Mouse (Mus musculus): Measurements from ENCODE around the gene Bmper. TPM values are rescaled to one million over a fixed set of nuclear protein-coding genes. Genes with fewer than 3 reads are reported as not detected.

Bmper gene
- polyA plus RNA-seq, 1 experiment from 2014 or later: 26.7 TPM

DNA sequence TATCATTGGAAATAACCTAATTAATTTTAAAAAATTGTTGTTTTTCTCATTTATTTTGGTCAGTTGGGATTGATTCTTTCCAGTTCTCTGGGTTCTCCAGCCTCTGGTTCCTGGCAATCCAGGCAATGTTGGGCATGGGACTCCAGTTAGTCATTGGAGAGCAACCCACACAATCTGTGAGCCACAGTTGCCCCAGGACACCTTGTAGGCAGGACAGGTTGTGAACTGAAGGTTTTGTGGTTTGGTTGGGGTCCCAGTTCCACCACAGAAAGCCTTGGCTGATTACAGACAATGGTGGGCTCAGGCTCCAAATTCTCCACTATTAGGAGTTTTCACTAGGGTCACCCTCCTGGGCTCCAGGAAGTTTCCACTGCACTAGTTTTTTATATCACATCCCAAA lies 117.7 kb downstream of the Bmper start:
- H3K27me3 ChIP-seq (ENCODE audit: control insufficient read depth, insufficient read depth, low read length): no peaks in the 10 kb centered on the region
- ATAC-seq (ENCODE audit: low FRiP score, low TSS enrichment): no peak
- H3K27ac ChIP-seq (ENCODE audit: low read depth, low read length): no peak overlapping the region
- H3K4me3 ChIP-seq (ENCODE audit: low read length): no peak overlapping the region
- H3K9ac ChIP-seq (ENCODE audit: low read depth, low read length): no peak overlapping the region
- no peaks in the 10 kb centered on the region for H3K36me3 ChIP-seq (ENCODE audit: control insufficient read depth, insufficient read depth, low read length)
- no peaks in the 10 kb centered on the region for H3K9me3 ChIP-seq (ENCODE audit: control insufficient read depth, low read length)
- H3K4me2 ChIP-seq (replicated peaks; ENCODE audit: low read depth, low read length): no peak overlapping the region
- 0 out of 2 replicates have a peak, but pooled peaks cover 2% of the 10 kb centered on the region for H3K4me1 ChIP-seq (ENCODE audit: control insufficient read depth, insufficient read depth, low read length)

- Histone ChIP-seq H3K4me2 (replicated peaks; ENCODE audit: low read depth, low read length) (no peak overlapping the region), H3K4me1 (ENCODE audit: control insufficient read depth, insufficient read depth, low read length) (0 out of 2 replicates have a peak, but pooled peaks cover 5% of the 10 kb centered on the region), H3K9me3 (ENCODE audit: control insufficient read depth, low read length) (no peaks in the 10 kb centered on the region), H3K27ac (ENCODE audit: low read depth, low read length) (no peak overlapping the region), H3K4me3 (ENCODE audit: low read length) (no peak overlapping the region), H3K36me3 (ENCODE audit: control insufficient read depth, insufficient read depth, low read length) (no peaks in the 10 kb centered on the region), H3K27me3 (ENCODE audit: control insufficient read depth, insufficient read depth, low read length) (no peaks in the 10 kb centered on the region), H3K9ac (ENCODE audit: low read depth, low read length) (no peak overlapping the region)
- no peak for ATAC-seq (ENCODE audit: low FRiP score, low TSS enrichment)
Measured at GRCm38 (mm10) chr9:23341246-23341645, 118.4 kb downstream of the Bmper start.

DNA sequence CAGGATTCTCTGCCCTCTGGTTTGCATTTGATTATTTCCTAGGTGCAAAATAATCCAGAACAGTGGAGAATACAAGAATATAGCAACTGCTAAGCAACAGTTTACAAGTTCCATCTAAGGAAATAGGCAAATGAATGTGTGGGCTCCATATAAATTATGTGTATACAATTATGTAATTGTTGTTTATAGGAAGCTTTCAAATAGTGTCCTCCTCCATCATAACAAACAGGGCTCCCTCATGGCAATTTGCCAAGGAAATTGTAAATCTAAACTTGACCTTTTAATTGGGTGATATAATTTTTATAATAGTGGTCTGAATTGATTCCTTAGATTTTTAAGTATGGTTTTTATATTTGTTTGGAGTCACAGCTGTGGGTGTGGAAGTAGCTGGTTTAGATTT lies 121.5 kb downstream of the Bmper start:
- ATAC-seq (ENCODE audit: low FRiP score, low TSS enrichment): no peak
- Histone ChIP-seq H3K4me2 (replicated peaks; ENCODE audit: low read depth, low read length) (no peak overlapping the region), H3K4me3 (ENCODE audit: low read length) (no peak overlapping the region), H3K36me3 (ENCODE audit: control insufficient read depth, insufficient read depth, low read length) (no peaks in the 10 kb centered on the region), H3K9ac (ENCODE audit: low read depth, low read length) (no peak overlapping the region), H3K4me1 (ENCODE audit: control insufficient read depth, insufficient read depth, low read length) (0 out of 2 replicates have a peak, but pooled peaks cover 5% of the 10 kb centered on the region), H3K27me3 (ENCODE audit: control insufficient read depth, insufficient read depth, low read length) (no peaks in the 10 kb centered on the region), H3K27ac (ENCODE audit: low read depth, low read length) (no peak overlapping the region), H3K9me3 (ENCODE audit: control insufficient read depth, low read length) (no peaks in the 10 kb centered on the region)

DNA sequence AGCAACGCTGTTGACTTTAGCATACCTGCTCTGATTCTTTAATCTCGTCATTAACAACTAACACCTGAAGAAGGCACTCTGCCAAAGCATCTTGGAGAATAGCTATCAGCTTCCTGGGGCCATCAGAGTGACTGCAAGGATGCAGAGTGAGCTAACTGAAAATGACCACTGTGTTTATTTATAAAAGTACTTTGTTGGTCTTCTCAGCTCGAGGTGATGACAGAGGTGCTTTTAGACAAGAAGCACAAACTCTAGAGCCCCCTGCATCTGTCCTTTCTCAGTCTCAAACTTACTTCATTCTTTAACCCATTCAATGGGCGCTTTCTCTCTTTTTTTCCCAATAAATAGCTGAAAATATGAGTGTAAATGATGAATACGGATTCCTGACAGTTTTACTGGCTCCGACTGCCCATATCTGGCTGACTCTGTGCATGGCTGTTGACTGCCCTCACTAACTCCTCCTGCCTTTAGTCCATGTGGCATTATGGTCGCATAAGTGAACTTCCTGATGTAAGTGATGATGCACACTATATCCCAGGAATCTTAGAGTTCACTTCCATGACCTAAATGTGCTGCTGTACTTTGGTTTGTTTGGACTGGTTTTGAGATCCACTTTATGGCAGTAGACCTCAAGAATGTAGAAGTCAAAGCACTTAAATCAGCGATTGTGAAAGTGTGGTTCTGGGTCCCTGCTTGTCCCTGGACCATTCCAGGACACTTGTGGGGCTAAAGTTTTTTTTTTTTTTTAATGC lies 122.4 kb downstream of the Bmper start:
- H3K27ac ChIP-seq (ENCODE audit: low read depth, low read length): no peak overlapping the region
- WGBS: 60% methylated on average over 8 of the region's 8 CpGs
- ATAC-seq (ENCODE audit: low FRiP score, low TSS enrichment): no peak
- H3K4me2 ChIP-seq (replicated peaks; ENCODE audit: low read depth, low read length): no peak overlapping the region
- no peak overlapping the region for H3K4me3 ChIP-seq (ENCODE audit: low read length)
- no peak overlapping the region for H3K9ac ChIP-seq (ENCODE audit: low read depth, low read length)
- H3K9me3 ChIP-seq (ENCODE audit: control insufficient read depth, low read length): no peaks in the 10 kb centered on the region
- no peaks in the 10 kb centered on the region for H3K36me3 ChIP-seq (ENCODE audit: control insufficient read depth, insufficient read depth, low read length)
- H3K27me3 ChIP-seq (ENCODE audit: control insufficient read depth, insufficient read depth, low read length): no peaks in the 10 kb centered on the region
- 0 out of 2 replicates have a peak, but pooled peaks cover 5% of the 10 kb centered on the region for H3K4me1 ChIP-seq (ENCODE audit: control insufficient read depth, insufficient read depth, low read length)

DNA sequence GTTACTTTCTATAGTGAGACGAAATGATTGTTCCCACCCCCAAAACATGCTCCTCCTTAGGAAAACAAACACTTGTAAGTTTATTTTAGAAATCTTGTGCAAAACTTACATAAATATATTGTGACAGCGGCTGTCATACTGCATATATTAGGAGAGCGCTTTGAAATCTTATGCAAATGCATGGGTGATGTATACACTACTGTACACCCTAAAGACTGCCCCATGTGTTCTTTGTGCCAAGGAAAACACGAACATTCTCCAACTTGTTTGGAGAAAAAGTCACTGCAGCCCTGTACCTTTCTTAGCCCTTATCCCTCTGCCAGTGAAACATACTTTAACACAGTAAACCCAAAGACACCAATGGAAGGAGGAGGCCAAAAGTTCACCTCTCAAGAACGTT lies 126.7 kb downstream of the Bmper start:
- no peak overlapping the region for H3K4me3 ChIP-seq (ENCODE audit: low read length)
- no peak overlapping the region for H3K4me2 ChIP-seq (replicated peaks; ENCODE audit: low read depth, low read length)
- no peaks in the 10 kb centered on the region for H3K9me3 ChIP-seq (ENCODE audit: control insufficient read depth, low read length)
- no peaks in the 10 kb centered on the region for H3K27me3 ChIP-seq (ENCODE audit: control insufficient read depth, insufficient read depth, low read length)
- 70% methylated on average over 5 of the region's 5 CpGs for WGBS
- no peak overlapping the region for H3K27ac ChIP-seq (ENCODE audit: low read depth, low read length)
- ATAC-seq (ENCODE audit: low FRiP score, low TSS enrichment): no peak
- no peak overlapping the region for H3K9ac ChIP-seq (ENCODE audit: low read depth, low read length)
- 0 out of 2 replicates have a peak, but pooled peaks cover 5% of the 10 kb centered on the region for H3K4me1 ChIP-seq (ENCODE audit: control insufficient read depth, insufficient read depth, low read length)
- no peaks in the 10 kb centered on the region for H3K36me3 ChIP-seq (ENCODE audit: control insufficient read depth, insufficient read depth, low read length)

GRCm38 (mm10) chr9:23351400-23351799 lies 128.5 kb downstream of the Bmper start:
- Histone ChIP-seq H3K4me2 (replicated peaks; ENCODE audit: low read depth, low read length) (no peak overlapping the region), H3K9ac (ENCODE audit: low read depth, low read length) (no peak overlapping the region), H3K36me3 (ENCODE audit: control insufficient read depth, insufficient read depth, low read length) (no peaks in the 10 kb centered on the region), H3K27me3 (ENCODE audit: control insufficient read depth, insufficient read depth, low read length) (no peaks in the 10 kb centered on the region), H3K4me3 (ENCODE audit: low read length) (no peak overlapping the region), H3K9me3 (ENCODE audit: control insufficient read depth, low read length) (no peaks in the 10 kb centered on the region), H3K4me1 (ENCODE audit: control insufficient read depth, insufficient read depth, low read length) (no peaks in the 10 kb centered on the region), H3K27ac (ENCODE audit: low read depth, low read length) (no peak overlapping the region)
- WGBS: 89% methylated on average over 8 of the region's 8 CpGs
- ATAC-seq (ENCODE audit: low FRiP score, low TSS enrichment): no peak

DNA sequence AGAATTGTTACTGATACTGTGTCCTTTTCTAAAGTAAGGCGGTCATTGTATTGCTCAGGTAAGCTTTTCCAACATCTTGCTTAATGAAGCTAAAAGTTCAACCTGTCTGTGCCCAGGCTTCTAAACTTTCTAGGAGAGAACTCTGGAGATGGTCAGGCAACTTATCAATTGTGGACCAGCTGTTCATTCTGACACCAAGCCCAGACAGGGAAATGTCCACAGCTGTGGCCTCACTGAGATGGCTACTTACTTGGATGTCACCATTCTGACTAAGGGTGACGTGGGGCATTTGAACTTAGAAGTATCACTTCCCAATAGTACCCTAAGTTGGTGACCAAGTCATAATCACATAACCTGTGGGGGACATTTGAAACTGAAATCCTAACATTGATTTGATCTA lies 129.5 kb downstream of the Bmper start:
- H3K4me1 ChIP-seq (ENCODE audit: control insufficient read depth, insufficient read depth, low read length): no peaks in the 10 kb centered on the region
- no peak for ATAC-seq (ENCODE audit: low FRiP score, low TSS enrichment)
- H3K4me3 ChIP-seq (ENCODE audit: low read length): no peak overlapping the region
- H3K27ac ChIP-seq (ENCODE audit: low read depth, low read length): no peak overlapping the region
- H3K36me3 ChIP-seq (ENCODE audit: control insufficient read depth, insufficient read depth, low read length): no peaks in the 10 kb centered on the region
- H3K9ac ChIP-seq (ENCODE audit: low read depth, low read length): no peak overlapping the region
- H3K27me3 ChIP-seq (ENCODE audit: control insufficient read depth, insufficient read depth, low read length): no peaks in the 10 kb centered on the region
- WGBS: 92% methylated on average over 2 of the region's 2 CpGs
- no peak overlapping the region for H3K4me2 ChIP-seq (replicated peaks; ENCODE audit: low read depth, low read length)
- H3K9me3 ChIP-seq (ENCODE audit: control insufficient read depth, low read length): no peaks in the 10 kb centered on the region

- ATAC-seq (ENCODE audit: low FRiP score, low TSS enrichment): no peak
- Histone ChIP-seq H3K4me3 (ENCODE audit: low read length) (no peak overlapping the region), H3K4me2 (replicated peaks; ENCODE audit: low read depth, low read length) (no peak overlapping the region), H3K9me3 (ENCODE audit: control insufficient read depth, low read length) (no peaks in the 10 kb centered on the region), H3K9ac (ENCODE audit: low read depth, low read length) (no peak overlapping the region), H3K4me1 (ENCODE audit: control insufficient read depth, insufficient read depth, low read length) (no peaks in the 10 kb centered on the region), H3K27ac (ENCODE audit: low read depth, low read length) (no peak overlapping the region), H3K36me3 (ENCODE audit: control insufficient read depth, insufficient read depth, low read length) (no peaks in the 10 kb centered on the region), H3K27me3 (ENCODE audit: control insufficient read depth, insufficient read depth, low read length) (no peaks in the 10 kb centered on the region)
- WGBS: 32% methylated on average over 5 of the region's 5 CpGs
Measured at GRCm38 (mm10) chr9:23354201-23354820, 131.4 kb downstream of the Bmper start.

GRCm38 (mm10) chr9:23358108-23358507 lies 135.2 kb downstream of the Bmper start:
- Histone ChIP-seq H3K4me2 (replicated peaks; ENCODE audit: low read depth, low read length) (no peak overlapping the region), H3K4me1 (ENCODE audit: control insufficient read depth, insufficient read depth, low read length) (no peaks in the 10 kb centered on the region), H3K9ac (ENCODE audit: low read depth, low read length) (no peak overlapping the region), H3K9me3 (ENCODE audit: control insufficient read depth, low read length) (no peaks in the 10 kb centered on the region), H3K27me3 (ENCODE audit: control insufficient read depth, insufficient read depth, low read length) (no peaks in the 10 kb centered on the region), H3K36me3 (ENCODE audit: control insufficient read depth, insufficient read depth, low read length) (no peaks in the 10 kb centered on the region), H3K4me3 (ENCODE audit: low read length) (no peak overlapping the region), H3K27ac (ENCODE audit: low read depth, low read length) (no peak overlapping the region)
- no peak for ATAC-seq (ENCODE audit: low FRiP score, low TSS enrichment)
- WGBS: 97% methylated on average over 2 of the region's 2 CpGs

All from kidney, embryonic 14.5 days (tissue).